Mouse (Mus musculus) heart, adult 2 months (tissue): ENCODE results near the gene Odf4.

ENCODE experiments used
- CTCF ChIP-seq: fragments of 200-600 bp; IDR thresholded peaks from 2 replicates; pipeline ENCODE4 v1.8.1; 2022; ENCODE audit warnings: antibody characterized with exemption, mild to moderate bottlenecking, moderate library complexity
- EP300 ChIP-seq: fragments of 200-500 bp; IDR thresholded peaks from 2 replicates; pipeline ENCODE4 v1.6.1; 2011; ENCODE audit warnings: low read depth, low read length, control low read depth; ENCODE audit not compliant: insufficient read depth
- POLR2A ChIP-seq: fragments of 200-500 bp; IDR thresholded peaks from 2 replicates; pipeline ENCODE4 v1.6.1; 2011; ENCODE audit warnings: mild to moderate bottlenecking, low read depth, low read length, control low read depth; ENCODE audit not compliant: insufficient read depth

- peak; percentile 77 for TF ChIP-seq CTCF
- peak; percentile 74; the same call in 1 of the 2 replicates for TF ChIP-seq EP300
- TF ChIP-seq POLR2A: no peak
Observed at GRCm38 (mm10) chr11:68874841-68875240, 52.0 kb downstream of the Odf4 start.
